Mouse (Mus musculus): ENCODE results near the gene Vmn1r9. TPM values are rescaled to one million over a fixed set of nuclear protein-coding genes. Genes with fewer than 3 reads are reported as not detected.

Vmn1r9 gene
- polyA plus RNA-seq (2015; fragmentation: Nextera tagmentation; extraction: Ambion mirVana), result 0.02 TPM in 1 of 2 replicates, not detected in the other

DNA sequence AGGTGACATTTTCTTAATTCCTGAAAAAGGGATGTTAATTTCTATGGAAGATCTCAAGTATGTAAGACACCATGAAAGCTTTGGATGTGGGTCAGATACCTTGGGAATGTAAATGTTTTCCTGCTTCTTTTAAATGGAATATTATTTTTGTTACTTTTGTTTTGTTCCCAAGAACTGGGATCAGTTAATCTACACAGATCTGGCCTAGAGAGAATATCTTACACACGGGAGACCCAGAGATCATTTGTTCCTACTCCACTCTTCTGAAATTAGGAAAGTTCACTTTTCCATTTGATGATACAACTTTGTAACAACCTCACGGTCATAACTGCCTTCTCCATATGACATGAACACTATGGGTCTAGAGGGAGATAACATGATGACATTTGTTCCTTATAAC lies at the start of gene Vmn1r9:
Gene Vmn1r9, plus strand, starts transcription at position 301 of the 400 bp plus-strand sequence.

DNA sequence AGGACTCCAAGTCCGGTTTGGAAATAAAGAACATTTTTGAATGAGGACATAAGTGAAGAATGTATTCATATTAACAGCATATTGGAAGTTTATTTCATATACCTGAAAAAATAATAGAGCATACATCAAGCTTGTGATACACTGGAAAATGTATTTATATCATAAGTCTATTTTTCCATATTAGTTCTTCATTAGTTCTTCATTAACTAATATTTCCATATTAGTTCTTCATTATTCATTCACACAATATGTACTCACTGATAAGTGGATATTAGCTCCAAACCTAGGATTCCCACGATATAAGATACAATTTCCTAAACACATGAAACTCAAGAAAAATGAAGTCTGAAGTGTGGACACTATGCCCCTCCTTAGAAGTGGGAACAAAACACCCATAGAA lies 41.4 kb upstream of the Vmn1r9 start, which contains the start of gene Vmn1r7:
Gene Vmn1r7, minus strand, starts transcription at position 101 of the 400 bp plus-strand sequence.

DNA sequence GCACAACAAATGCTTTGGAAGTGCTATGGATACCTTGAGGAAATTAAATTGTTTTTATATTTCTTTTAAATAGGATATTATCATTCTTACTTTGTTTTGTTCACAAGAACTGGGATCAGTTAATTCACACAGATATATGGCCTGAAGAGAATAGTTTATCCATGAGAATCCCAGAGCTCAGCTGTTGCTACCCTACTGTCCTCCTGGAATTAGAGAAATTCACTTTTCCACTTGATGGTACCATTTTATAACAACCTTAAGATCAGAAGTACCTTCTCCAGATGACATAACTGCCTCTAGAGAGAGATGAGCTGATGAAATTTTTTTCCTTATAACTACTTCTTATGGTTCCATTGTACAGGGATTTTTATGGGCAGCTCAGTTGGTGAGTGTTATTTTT lies 34.6 kb upstream of the Vmn1r9 start, which contains the start of gene Vmn1r8:
Gene Vmn1r8, plus strand, starts transcription at position 301 of the 400 bp plus-strand sequence.

DNA sequence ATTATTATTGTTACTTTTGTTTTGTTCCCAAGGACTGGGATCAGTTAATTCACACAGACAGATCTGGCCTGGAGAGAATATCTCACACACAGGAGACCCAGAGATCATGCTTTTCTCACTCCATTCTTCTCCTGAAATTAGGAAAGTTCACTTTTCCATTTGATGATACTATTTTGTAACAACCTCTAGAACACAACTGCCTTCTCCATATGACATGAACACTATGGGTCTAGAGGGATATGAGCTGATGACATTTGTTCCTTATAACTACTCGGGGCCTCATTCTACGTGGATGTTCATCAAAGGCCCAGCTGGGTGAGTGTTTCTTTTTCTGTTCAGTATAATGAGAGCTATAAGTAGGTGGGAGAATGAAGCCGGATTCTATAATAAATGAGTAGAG lies 42.6 kb downstream of the Vmn1r9 start, which contains the start of gene Vmn1r10:
Gene Vmn1r10, plus strand, starts transcription at position 301 of the 400 bp plus-strand sequence.

Other genes with a start within 250 kb of the Vmn1r9 start
- gene Fkbp9, start 234.7 kb upstream of the Vmn1r9 start, polyA plus RNA-seq (2015; fragmentation: Nextera tagmentation; extraction: Ambion mirVana), result 27.9 and 33.6 TPM in 2 replicates
- gene Nt5c3, start 142.9 kb upstream of the Vmn1r9 start, polyA plus RNA-seq (2015; fragmentation: Nextera tagmentation; extraction: Ambion mirVana), result 214 and 265 TPM in 2 replicates
- 0.38 and 0.41 TPM in 2 replicates for gene Vmn1r4, start 142.8 kb upstream of the Vmn1r9 start, polyA plus RNA-seq (2015; fragmentation: Nextera tagmentation; extraction: Ambion mirVana)
- gene Vmn1r5, start 96.5 kb upstream of the Vmn1r9 start, polyA plus RNA-seq (2015; fragmentation: Nextera tagmentation; extraction: Ambion mirVana), result 0.05 TPM in 1 of 2 replicates, not detected in the other
- not detected in 2 replicates for gene Vmn1r6, start 69.5 kb upstream of the Vmn1r9 start, polyA plus RNA-seq (2015; fragmentation: Nextera tagmentation; extraction: Ambion mirVana)
- gene Vmn1r7, start 41.5 kb upstream of the Vmn1r9 start, polyA plus RNA-seq (2015; fragmentation: Nextera tagmentation; extraction: Ambion mirVana), result not detected in 2 replicates
- gene Vmn1r8, start 34.5 kb upstream of the Vmn1r9 start, polyA plus RNA-seq (2015; fragmentation: Nextera tagmentation; extraction: Ambion mirVana), result not detected in 2 replicates
- not detected in 2 replicates for gene Vmn1r10, start 42.7 kb downstream of the Vmn1r9 start, polyA plus RNA-seq (2015; fragmentation: Nextera tagmentation; extraction: Ambion mirVana)
- gene Vmn1r11, start 66.7 kb downstream of the Vmn1r9 start, polyA plus RNA-seq (2015; fragmentation: Nextera tagmentation; extraction: Ambion mirVana), result not detected in 2 replicates
- gene Vmn1r12, start 90.1 kb downstream of the Vmn1r9 start, polyA plus RNA-seq (2015; fragmentation: Nextera tagmentation; extraction: Ambion mirVana), result not detected in 2 replicates
- gene Vmn1r13, start 136.5 kb downstream of the Vmn1r9 start, polyA plus RNA-seq (2015; fragmentation: Nextera tagmentation; extraction: Ambion mirVana), result not detected in 2 replicates
- gene Vmn1r14, start 164.9 kb downstream of the Vmn1r9 start, polyA plus RNA-seq (2015; fragmentation: Nextera tagmentation; extraction: Ambion mirVana), result not detected in 2 replicates
- not detected in 2 replicates for gene Vmn1r15, start 191.2 kb downstream of the Vmn1r9 start, polyA plus RNA-seq (2015; fragmentation: Nextera tagmentation; extraction: Ambion mirVana)